Mouse (Mus musculus) liver, postnatal 0 days (tissue): ENCODE measurements around the gene Gm17304.

ENCODE experiments used
- CTCF ChIP-seq: sonication (generic); IDR thresholded peaks from 2 replicates; pipeline ENCODE4 v1.5.1; 2016; ENCODE audit warnings: antibody characterized with exemption, low read depth
- EP300 ChIP-seq: IDR thresholded peaks from 2 replicates; pipeline ENCODE4 v1.6.1; 2016; ENCODE audit warnings: antibody characterized with exemption, low read depth, mild to moderate bottlenecking

DNA sequence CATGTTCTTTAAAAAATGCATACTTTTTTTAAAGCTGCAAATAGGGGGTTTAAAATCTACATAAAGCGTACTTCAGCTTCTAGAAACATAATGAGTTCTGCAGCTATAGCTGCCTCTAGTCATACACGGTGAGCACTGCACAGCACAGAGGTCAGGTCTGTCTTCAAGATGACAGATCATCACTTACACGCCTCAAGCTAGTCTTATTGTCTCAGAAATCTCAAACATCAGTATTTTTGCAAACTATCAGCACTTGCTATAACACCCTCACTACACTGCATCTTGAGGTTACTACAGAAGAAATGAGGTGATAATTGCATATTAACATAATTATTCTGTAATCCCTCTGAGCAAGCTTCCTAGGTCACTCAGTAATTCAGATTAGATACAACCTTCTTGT is 33.0 kb downstream of the Gm17304 start:
- TF ChIP-seq CTCF (no peak), EP300 (no peak)
